Mouse (Mus musculus): ENCODE results near the gene Ksr2. TPM values are rescaled to one million over a fixed set of nuclear protein-coding genes. Genes with fewer than 3 reads are reported as not detected.

The Ksr2 gene
- polyA plus RNA-seq, 1 experiment = 0.03 TPM

DNA sequence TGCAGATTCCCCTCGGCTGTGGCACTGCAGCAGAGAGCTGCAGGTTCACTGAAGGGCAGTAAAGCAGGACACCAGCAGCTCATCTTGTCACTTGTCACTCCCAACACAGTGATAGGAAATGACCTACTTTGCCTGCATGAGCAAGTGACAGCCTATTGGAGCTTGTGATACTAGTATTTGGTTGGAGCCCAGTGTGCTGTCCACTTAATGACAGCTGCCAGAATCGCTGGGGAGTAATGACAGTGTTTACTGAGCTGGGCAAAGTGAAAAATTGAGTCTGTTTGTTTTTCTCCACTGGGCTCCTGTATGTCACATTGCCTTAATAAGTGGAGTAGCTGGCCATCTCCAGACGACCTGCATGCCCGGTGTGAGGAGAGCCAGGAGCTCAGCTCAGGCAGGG is 33.6 kb upstream of the Ksr2 start:
- H3K36me3 ChIP-seq (replicated peaks; ENCODE audit: low read length) = peaks cover 92% of the 10 kb centered on the region

GRCm38 (mm10) chr5:117381785-117382184 is 32.0 kb upstream of the Ksr2 start:
- Histone ChIP-seq H3K4me3 (replicated peaks) (no peak overlapping the region), H3K9me3 (no peaks in the 10 kb centered on the region), H3K27me3 (replicated peaks) (no peaks in the 10 kb centered on the region), H3K4me1 (peaks cover 22% of the 10 kb centered on the region), H3K36me3 (replicated peaks; ENCODE audit: low read length) (peaks cover 92% of the 10 kb centered on the region)
- TF ChIP-seq GATA1 (IDR thresholded peaks at IDR 0.05; ENCODE audit: borderline replicate concordance, low read length) (no peak), FLI1 (IDR thresholded peaks at IDR 0.05; ENCODE audit: low read length) (no peak)

More for the DNA sequence above, 33.6 kb upstream of the Ksr2 start:
- no peak overlapping the region for H3K4me3 ChIP-seq (replicated peaks)
- H3K9me3 ChIP-seq = no peaks in the 10 kb centered on the region
- no peaks in the 10 kb centered on the region for H3K27me3 ChIP-seq (replicated peaks)
- no peak for TF ChIP-seq GATA1 (IDR thresholded peaks at IDR 0.05; ENCODE audit: borderline replicate concordance, low read length)
- no peak for TF ChIP-seq FLI1 (IDR thresholded peaks at IDR 0.05; ENCODE audit: low read length)
- H3K4me1 ChIP-seq = peaks cover 22% of the 10 kb centered on the region

- Histone ChIP-seq H3K36me3 (replicated peaks; ENCODE audit: low read length) (peaks cover 92% of the 10 kb centered on the region), H3K9me3 (no peaks in the 10 kb centered on the region), H3K4me1 (peaks cover 36% of the 10 kb centered on the region), H3K27me3 (replicated peaks) (no peaks in the 10 kb centered on the region), H3K4me3 (replicated peaks) (no peak overlapping the region)
- TF ChIP-seq FLI1 (IDR thresholded peaks at IDR 0.05; ENCODE audit: low read length) = no peak
- no peak for TF ChIP-seq GATA1 (IDR thresholded peaks at IDR 0.05; ENCODE audit: borderline replicate concordance, low read length)
Measured at GRCm38 (mm10) chr5:117383198-117383597, 30.6 kb upstream of the Ksr2 start.

DNA sequence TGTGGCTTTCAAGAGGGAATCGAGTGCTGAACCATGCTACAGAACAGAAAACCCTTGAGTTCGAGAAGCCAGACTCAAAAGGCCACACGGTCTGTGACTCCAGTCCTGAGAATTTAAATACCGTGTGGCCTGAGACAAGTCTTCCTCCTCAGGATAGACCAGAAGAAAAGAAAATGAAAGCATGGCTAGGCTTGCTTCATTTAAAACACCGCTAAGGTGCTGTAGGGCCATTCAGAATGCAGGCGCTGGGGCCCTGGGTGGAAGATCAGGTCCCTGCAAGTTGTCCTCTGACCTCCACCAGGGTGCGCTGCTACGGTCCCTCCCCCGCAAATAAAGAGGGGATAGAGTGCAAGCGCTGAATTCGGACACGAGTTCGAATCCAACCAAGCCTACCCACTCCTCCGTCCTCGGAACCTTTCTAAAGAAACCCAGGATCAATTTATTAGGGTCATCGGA is 25.5 kb upstream of the Ksr2 start:
- Histone ChIP-seq H3K27me3 (replicated peaks) (no peaks in the 10 kb centered on the region), H3K9me3 (peaks cover 20% of the 10 kb centered on the region)
- no peak for TF ChIP-seq FLI1 (IDR thresholded peaks at IDR 0.05; ENCODE audit: low read length)

GRCm38 (mm10) chr5:117388877-117389276 is 24.9 kb upstream of the Ksr2 start, which contains the start of gene Rfc5:
Gene Rfc5, minus strand, starts transcription at chr5:117389047.
- Histone ChIP-seq H3K4me1 (peaks cover 30% of the 10 kb centered on the region), H3K36me3 (replicated peaks; ENCODE audit: low read length) (peaks cover 40% of the 10 kb centered on the region), H3K4me3 (replicated peaks) (peak within 1 kb of the TSS; percentile 94), H3K9me3 (peaks cover 24% of the 10 kb centered on the region), H3K27me3 (replicated peaks) (no peaks in the 10 kb centered on the region)
- TF ChIP-seq FLI1 (IDR thresholded peaks at IDR 0.05; ENCODE audit: low read length) = peak; percentile 29; the same call in 1 of the 2 replicates
- no peak for TF ChIP-seq GATA1 (IDR thresholded peaks at IDR 0.05; ENCODE audit: borderline replicate concordance, low read length)

More for the DNA sequence above, 25.5 kb upstream of the Ksr2 start:
- peaks cover 46% of the 10 kb centered on the region for H3K36me3 ChIP-seq (replicated peaks; ENCODE audit: low read length)
- peak overlapping the region; percentile 94 for H3K4me3 ChIP-seq (replicated peaks)
- peaks cover 33% of the 10 kb centered on the region for H3K4me1 ChIP-seq

- Histone ChIP-seq H3K4me3 (replicated peaks) (peak overlapping the region; percentile 50), H3K4me1 (peaks cover 30% of the 10 kb centered on the region), H3K27me3 (replicated peaks) (peaks cover 2% of the 10 kb centered on the region), H3K36me3 (replicated peaks; ENCODE audit: low read length) (peaks cover 20% of the 10 kb centered on the region), H3K9me3 (peaks cover 33% of the 10 kb centered on the region)
- TF ChIP-seq GATA1 (IDR thresholded peaks at IDR 0.05; ENCODE audit: borderline replicate concordance, low read length) (no peak), FLI1 (IDR thresholded peaks at IDR 0.05; ENCODE audit: low read length) (no peak)
Measured at GRCm38 (mm10) chr5:117390895-117391294, 22.9 kb upstream of the Ksr2 start.

DNA sequence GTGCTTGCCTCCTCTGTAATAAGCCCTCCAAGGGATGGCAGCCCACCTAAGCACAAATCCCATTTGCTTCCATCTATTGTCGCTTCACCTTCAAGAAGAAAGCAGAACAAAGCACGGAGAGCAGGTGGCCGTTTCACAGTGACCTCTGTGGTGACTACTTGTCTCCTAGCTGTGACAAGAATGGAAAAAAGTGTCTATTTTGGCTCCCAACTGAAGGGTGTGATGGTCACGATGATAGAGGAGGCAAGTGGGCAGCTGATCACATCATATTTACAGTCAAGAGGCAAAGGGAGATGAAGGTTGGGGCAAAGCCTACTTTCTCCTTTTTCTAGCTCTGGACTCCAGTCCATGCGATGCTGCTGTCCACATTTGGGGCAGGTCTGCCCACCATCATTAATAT is 18.0 kb upstream of the Ksr2 start:
- peaks cover 2% of the 10 kb centered on the region for H3K27me3 ChIP-seq (replicated peaks)
- peaks cover 36% of the 10 kb centered on the region for H3K9me3 ChIP-seq
- H3K4me3 ChIP-seq (replicated peaks) = no peak overlapping the region
- TF ChIP-seq FLI1 (IDR thresholded peaks at IDR 0.05; ENCODE audit: low read length) (no peak), GATA1 (IDR thresholded peaks at IDR 0.05; ENCODE audit: borderline replicate concordance, low read length) (no peak)
- H3K36me3 ChIP-seq (replicated peaks; ENCODE audit: low read length) = peaks cover 3% of the 10 kb centered on the region
- H3K4me1 ChIP-seq = peaks cover 12% of the 10 kb centered on the region

- TF ChIP-seq GATA1 (IDR thresholded peaks at IDR 0.05; ENCODE audit: borderline replicate concordance, low read length) = no peak
- TF ChIP-seq FLI1 (IDR thresholded peaks at IDR 0.05; ENCODE audit: low read length) = no peak
- peaks cover 36% of the 10 kb centered on the region for H3K9me3 ChIP-seq
- H3K27me3 ChIP-seq (replicated peaks) = peaks cover 2% of the 10 kb centered on the region
- H3K4me1 ChIP-seq = peaks cover 9% of the 10 kb centered on the region
- peaks cover 3% of the 10 kb centered on the region for H3K36me3 ChIP-seq (replicated peaks; ENCODE audit: low read length)
- no peak overlapping the region for H3K4me3 ChIP-seq (replicated peaks)
Measured at GRCm38 (mm10) chr5:117396596-117397014, 17.2 kb upstream of the Ksr2 start.

DNA sequence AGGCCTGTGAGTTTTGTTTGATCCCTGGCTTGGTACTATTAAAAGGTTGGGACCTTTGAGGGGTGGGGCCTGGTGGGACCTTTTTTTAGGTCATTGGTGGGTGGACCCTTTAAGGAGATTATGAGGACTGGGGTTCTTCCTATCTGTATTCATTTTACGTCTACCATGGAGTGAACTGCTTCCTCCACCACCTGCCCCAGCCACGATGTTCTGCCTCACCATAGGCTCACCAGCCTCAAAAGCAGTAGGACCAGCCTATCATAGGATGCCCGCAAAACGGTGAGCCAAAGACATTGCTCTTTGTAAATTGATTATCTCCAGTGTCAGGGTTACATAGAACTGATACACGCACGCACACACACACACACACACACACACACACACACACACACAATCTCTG is 16.4 kb upstream of the Ksr2 start:
- Histone ChIP-seq H3K27me3 (replicated peaks) (peaks cover 2% of the 10 kb centered on the region), H3K9me3 (peaks cover 28% of the 10 kb centered on the region), H3K36me3 (replicated peaks; ENCODE audit: low read length) (peaks cover 3% of the 10 kb centered on the region), H3K4me1 (peaks cover 9% of the 10 kb centered on the region), H3K4me3 (replicated peaks) (no peak overlapping the region)
- TF ChIP-seq GATA1 (IDR thresholded peaks at IDR 0.05; ENCODE audit: borderline replicate concordance, low read length) (no peak), FLI1 (IDR thresholded peaks at IDR 0.05; ENCODE audit: low read length) (no peak)

DNA sequence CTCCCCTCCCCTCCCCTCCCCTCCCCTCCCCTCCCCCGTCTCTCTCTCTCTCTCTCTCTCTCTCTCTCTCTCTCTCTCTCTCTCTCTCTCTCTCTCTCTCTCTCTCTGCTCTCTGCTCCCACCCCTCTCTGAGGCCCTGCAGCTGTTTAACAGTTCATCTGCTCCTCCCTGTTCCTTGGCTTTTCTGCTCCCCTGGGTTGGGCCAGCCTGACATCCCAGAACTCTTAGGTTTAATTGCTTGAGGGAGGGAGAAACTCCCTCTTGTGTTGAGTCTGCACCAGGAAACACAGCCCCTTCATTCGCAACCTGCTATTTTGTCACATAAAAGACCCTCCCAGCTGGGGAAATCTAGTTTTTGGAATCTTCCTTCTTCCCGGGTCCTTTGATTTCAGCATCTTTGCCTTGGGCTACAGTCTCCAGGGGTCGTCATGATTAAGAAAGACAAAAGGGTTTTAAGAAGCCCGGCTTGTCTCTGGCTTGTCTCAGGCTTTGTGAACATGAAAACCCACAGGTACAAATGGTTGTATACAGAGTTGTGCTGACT is 15.7 kb upstream of the Ksr2 start:
- Histone ChIP-seq H3K4me3 (replicated peaks) (no peak overlapping the region), H3K36me3 (replicated peaks; ENCODE audit: low read length) (no peaks in the 10 kb centered on the region), H3K27me3 (replicated peaks) (peaks cover 9% of the 10 kb centered on the region), H3K4me1 (peaks cover 9% of the 10 kb centered on the region), H3K9me3 (peaks cover 28% of the 10 kb centered on the region)
- no peak for TF ChIP-seq GATA1 (IDR thresholded peaks at IDR 0.05; ENCODE audit: borderline replicate concordance, low read length)
- TF ChIP-seq FLI1 (IDR thresholded peaks at IDR 0.05; ENCODE audit: low read length) = no peak
